Mouse (Mus musculus): ENCODE results near the gene Gm11172.
"Not testable (repeated sequence)": the region's sequence is repeated elsewhere in the genome, so short reads cannot be mapped to it uniquely, and the experiment has no call there.

Gene Gm11172

DNA sequence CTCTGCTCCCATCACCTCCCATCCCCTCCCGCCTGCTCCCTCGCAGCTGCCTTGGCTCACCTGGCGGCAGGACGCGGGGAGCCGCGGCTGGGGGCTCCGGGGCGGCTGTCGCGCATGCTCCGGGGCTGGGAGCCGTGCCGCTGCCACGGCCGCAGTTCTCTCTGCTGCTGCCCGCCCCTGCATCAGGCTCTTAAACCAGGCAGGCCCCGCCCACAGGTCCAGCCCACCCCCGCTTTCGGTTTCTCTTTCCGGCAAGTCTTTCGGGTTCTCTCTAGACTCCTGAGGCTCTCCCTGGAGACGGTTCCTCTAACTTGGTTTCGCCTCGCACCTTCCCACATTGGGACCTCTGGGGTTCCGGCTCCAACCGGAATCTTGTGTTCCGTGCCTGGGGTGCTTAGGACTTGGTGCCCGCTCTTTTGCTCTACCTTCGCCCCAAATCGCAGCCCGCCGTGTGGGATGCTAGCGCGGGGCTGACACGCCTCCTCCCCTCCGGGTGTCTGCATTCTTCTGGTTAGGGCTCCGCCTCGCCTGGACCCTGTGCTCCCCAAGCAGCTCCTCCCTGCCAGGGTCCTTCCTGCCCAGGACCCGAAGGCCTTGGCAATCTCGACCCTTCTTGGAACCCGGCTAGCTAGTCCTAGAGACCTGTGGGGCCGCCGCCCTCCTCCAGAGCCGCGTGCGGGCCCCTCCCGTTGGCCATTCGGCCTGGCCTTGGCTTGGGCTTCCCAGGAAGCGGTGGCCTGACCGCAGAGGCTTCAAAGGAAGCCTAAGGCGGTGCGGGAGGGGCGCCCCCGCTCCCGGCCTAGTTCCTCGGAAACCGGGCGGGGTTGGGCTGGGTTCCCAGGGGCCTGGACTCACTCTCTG is 27.1 kb upstream of the Gm11172 start, which contains the start of gene Socs1:
Gene Socs1 (minus strand): TSS at position 166 of the 861 bp plus-strand sequence.
- peak; percentile 94 for DNase-seq

DNA sequence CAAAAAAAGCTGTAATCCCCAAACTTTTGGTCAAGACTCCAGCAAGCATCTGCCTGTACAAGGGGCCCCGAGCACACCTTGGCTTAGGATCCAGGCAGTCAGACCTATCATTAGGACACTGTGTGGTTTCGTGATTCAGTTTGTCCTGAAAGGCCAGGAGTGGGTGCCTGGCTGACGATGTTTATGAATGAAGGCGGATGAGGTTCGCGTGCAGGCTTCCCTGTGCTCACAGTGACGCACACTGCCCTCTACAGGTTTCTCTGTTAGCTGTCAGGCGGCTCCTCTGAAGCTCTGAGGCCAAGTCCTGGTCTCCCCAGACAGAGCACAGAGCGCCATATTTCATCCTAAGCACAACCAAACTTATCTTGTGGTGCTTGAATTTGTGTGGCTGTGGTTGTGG is 26.4 kb upstream of the Gm11172 start:
- peak; percentile 75 to 88 for DNase-seq

DNA sequence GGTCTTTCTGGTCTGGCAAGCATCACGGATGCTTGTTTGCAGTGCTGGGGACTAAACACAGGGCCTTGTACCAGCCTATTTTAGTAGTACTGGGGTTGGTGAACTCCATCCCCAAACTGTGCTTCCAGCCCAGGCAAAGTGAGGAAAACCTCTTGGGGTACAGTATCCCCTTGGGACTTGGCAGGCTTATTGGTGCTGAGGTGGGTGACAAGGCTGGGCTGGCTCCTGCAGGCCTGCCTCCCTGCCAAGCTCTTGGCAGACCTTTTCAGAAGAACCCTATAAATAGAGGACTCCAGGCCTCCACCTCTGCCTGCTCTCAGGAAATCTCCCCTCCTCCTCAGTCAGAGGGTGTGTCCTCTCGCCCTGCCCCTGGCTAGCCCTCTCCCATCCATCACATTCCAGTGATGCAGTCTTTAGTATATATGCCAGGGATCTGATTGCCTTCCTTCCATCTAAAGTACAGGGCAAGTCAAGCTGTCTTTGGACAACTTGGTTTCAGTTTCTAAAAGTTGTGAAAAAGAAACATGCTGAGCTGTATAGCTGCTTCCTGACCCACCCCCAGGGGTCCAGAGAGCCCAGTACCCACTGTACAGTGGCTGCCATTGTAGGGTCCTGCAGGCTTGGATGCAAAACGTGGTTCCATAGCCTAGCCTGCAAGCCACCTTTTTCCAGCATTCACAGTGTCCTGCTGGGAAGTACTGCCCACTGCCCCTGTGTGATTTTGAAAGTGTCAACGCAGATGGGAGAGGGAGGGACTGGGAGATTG is 25.8 kb upstream of the Gm11172 start:
- DNase-seq, result no peak

DNA sequence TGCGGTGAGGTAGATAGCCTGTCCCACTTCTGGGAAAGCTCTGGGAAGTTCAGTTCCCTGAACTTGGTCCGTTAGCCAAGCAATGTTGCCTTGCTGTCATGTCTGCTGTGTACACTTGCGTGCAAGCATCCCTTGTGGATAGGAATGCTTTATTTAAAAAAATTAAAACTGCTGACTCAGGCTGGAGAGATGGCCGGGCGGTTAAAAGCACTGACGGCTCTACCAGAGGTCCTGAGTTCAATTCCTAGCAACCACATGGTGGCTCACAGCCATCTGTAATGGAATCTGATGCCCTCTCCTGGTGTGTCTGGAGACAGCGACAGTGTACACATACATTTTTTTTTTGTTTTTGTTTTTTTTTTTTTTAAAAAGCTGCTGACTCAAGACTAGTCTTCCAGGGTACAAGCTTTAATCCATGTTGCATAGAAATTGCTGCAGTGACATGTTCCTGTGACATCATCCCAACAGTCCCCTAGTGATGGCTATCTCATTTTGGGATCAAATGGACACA is 25.1 kb upstream of the Gm11172 start:
- DNase-seq, result no peak

- peak in 1 of 2 experiments; percentile 72 for DNase-seq
Observed at GRCm38 (mm10) chr16:10788271-10788670, 24.4 kb upstream of the Gm11172 start, which contains the start of gene Tnp2. Gene Tnp2, minus strand, starts transcription at chr16:10788660.

GRCm38 (mm10) chr16:10788866-10789265 is 23.8 kb upstream of the Gm11172 start:
- DNase-seq, result no peak

DNA sequence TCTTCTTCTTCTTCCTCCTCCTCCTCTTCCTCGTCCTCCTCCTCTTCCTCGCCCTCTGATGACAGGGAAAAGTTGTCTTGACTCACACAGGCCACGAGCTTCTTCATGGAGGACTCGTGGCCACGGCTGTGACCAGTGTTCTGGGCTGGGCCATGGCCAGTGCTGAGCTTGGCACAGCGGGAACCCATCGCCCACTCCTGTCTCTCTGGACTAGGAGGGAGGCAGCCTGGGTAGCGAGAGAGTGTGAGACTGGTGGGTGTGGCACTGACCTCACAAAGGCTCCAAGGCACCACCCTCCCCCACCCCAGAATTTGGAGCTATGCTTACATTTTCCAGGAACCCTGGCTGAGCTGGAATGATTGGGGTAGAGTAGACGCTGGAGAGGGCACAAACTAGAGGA is 22.0 kb upstream of the Gm11172 start, which contains the start of gene Prm3:
Gene Prm3 (minus strand): TSS at position 213 of the 400 bp plus-strand sequence.
- DNase-seq, result no peak

DNA sequence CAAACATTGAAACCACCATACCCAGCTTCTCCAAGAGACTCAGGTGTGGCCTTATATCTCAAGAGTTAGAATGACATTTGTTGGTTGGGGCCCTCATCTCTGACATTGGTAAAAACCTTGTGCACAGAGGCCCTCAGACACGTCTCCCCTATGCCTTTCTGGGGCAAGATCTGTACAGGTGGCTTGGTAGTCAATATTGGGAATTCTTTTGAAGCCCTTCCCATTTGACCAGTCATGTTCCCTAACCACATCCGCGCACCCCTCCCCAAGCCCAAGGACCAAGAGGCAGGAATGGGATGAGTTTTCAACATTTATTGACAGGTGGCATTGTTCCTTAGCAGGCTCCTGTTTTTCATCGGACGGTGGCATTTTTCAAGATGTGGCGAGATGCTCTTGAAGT is 16.7 kb upstream of the Gm11172 start, which contains the start of gene Prm2:
Gene Prm2 (minus strand): TSS at position 101 of the 400 bp plus-strand sequence.
- no peak for DNase-seq

- DNase-seq, result not testable (repeated sequence)
Observed at GRCm38 (mm10) chr16:10802420-10802819, 10.3 kb upstream of the Gm11172 start.

- peak; percentile 69 to 80 for DNase-seq
Observed at GRCm38 (mm10) chr16:10805789-10806527, 6.8 kb upstream of the Gm11172 start, which contains the start of gene Prm1. Gene Prm1, minus strand, starts transcription at chr16:10805839.

- DNase-seq, result no peak
Observed at GRCm38 (mm10) chr16:10810376-10810775, 2.3 kb upstream of the Gm11172 start.

- no peak for DNase-seq
Observed at GRCm38 (mm10) chr16:10813726-10814125, 1.0 kb downstream of the Gm11172 start.

DNA sequence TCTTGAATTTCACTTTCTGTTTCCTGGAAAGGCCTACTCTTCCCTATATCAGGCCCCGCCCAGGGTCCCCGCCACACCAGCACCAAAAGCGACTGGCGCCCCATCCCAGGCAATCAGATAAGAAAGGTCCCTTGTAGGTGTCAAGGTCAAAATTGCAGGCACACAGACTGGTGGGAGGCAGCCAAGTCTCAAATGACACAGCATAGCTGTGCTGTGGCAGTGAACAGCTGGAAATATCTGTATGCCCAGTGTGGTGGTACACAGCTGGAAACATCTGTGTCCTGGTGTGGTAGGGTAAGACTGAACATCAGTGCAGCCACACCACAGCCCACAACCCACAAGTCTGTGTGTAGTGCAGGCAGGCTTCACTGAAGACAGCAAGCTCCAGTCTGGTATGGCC is 2.1 kb downstream of the Gm11172 start:
- DNase-seq, result no peak

DNA sequence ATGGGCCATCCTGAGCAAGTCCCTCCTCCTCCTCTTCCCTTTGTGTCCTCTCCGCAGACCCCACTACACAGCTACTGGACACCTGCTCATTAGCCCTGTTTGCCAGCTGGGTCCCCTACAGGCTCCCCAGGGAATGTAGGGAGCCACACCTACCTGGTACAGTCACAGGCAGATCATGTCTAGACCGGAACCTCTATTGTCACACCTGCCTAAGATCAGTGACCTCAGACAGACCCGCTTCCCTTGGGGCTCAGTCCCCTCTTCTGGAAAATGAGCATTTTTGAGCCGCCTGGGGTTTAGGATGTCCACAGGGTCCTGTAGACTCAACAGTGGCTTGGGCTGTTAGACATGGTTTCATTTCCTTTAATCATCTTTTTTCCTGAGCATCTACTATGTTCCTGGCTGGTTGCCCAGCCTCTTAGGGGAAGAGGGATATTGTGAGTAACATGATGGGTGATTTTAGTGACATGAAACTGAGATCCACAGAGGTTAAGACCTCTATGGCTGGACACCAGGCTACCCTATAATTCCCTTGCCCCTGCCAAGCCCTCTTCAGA is 5.9 kb downstream of the Gm11172 start:
- no peak for DNase-seq

DNA sequence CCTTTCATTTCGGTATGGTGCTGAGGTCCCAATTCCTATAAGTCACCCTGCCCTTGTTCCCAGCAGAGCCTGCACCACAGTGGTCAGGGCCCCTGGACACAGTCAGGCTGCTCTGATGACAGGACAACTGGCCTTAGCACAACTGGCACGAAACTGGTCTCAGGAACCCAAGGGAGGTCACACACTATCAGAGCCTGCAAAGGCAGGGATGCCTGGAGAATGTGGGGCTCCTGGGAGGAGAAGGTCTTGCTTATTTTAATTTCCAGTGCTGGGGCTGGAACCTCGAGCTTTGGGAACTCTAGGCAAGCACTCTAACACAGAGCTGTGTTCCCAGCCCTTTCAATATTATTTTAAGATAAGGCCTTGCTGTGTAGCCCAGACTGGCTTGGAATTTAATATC is 7.3 kb downstream of the Gm11172 start:
- DNase-seq, result no peak

DNA sequence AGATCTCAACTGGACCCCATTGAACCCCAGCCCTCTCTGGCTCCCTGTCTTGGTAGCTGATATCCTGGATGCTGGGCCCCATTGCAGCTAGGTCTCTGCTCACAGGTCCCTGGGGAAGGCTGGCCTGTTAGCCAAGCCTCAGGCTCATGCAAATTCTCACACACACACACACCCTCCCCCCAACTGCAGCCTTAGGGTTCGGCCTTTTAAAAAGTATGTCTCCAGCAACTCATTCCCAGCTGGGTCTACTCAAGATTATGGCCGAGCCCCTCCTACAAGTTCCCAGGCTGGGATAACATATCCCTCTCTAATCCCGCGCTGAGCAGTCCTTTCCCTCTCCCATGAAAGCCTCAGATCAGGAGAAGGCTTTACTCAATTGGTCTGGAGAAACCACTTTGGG is 8.7 kb downstream of the Gm11172 start:
- DNase-seq, result no peak

DNA sequence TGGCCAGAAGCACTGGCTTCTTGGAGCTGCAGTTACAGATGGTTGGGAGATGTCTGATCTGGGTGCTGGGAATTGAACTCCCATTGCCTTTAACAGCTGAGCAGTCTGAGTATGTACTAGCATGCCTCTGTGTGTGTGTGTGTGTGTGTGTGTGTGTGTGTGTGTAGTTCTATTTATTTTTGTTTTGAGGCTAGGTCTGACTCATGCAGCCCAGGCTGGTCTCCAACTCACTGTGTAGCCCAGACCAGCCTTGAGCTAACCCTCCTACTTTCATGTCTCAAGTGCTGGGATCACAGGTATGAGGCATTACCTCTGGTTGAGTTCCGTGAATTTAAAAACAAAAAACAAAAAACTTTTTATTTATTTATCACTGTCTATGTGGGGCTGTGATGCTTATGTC is 11.8 kb downstream of the Gm11172 start:
- DNase-seq, result no peak

DNA sequence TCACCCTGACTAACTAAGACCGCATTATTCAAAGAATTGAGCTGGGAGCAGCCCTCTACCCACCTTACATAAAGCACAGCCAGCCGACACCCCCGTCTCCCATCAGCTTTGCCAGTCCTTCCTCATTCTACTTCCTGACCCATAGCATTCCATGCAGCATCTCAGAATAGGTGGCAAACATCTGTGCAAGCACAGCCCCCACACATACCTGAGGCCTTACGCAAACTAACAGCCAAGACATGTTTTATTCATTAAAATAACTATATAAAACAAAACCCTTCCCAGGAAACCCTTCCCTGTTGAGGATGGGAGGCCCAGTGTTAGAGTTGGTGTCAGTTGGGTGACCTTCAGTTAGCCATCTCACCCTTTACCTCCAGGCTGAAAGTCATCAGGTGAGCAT is 13.1 kb downstream of the Gm11172 start:
- DNase-seq, result no peak

DNA sequence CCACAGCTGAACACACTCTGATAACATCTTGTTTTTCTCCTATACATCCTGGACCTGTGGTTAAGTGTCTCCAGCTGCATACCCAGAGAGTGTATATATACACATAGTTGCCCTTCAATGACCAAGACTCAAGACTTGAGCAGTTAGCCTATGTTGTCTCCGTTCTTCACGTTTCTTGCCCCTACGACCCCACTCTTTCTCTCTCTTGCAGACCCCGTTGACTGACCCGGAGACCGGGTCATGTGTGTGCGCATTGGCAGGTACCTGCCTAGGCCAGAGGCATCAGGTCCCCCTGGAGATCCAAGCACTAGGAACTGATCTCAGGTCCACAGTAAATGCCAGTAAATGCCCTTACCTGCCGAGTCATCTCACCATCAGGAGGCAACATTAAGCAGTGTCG is 14.6 kb downstream of the Gm11172 start:
- DNase-seq, result peak in 1 of 2 experiments; percentile 46

GRCm38 (mm10) chr16:10827766-10828460 is 15.2 kb downstream of the Gm11172 start:
- peak in 1 of 2 experiments; percentile 43 for DNase-seq

DNA sequence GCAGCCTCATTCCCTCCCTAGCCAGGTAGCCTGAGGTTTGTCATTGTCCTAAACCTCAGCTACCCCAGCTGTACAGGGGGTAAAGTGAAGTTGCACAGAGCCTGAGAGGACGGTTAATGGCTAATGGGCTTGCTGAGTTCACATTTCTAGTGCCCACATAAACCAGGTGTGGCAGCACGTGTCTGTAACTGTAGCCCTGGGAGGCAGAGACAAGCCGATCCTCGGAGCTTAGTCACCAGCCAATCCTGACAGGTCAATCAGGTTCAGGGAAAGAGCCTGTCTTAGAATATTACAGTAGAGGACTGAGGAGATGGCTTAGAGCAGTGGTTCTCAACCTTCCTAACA is 15.7 kb downstream of the Gm11172 start:
- peak in 1 of 2 experiments; percentile 33 for DNase-seq

DNA sequence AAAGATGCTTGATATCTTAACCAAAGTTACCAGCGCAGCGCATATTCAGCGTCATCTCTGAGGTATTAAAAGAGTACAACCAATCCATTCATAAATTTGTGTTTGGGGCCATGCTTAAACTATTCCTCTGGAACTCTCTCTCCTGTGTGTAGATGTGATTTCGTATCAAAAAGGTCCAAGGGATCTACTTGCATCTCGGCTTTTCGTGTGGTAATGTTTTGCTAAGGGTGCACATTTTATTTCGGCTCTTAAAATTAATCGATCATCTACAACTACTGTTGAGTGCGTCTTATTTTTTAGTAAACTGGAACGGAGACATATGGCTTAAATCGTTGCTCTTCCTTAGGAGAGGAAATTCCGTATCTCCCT is 21.8 kb downstream of the Gm11172 start:
- DNase-seq, result no peak

All from thymus, adult 18-20 months (tissue).